Mouse (Mus musculus): ENCODE measurements around the gene Lhfpl3. TPM values are rescaled to one million over a fixed set of nuclear protein-coding genes. Genes with fewer than 3 reads are reported as not detected.

The Lhfpl3 gene
- 22.4 and 23.7 TPM in 2 replicates for polyA plus RNA-seq (2012; rRNA removed)

GRCm38 (mm10) chr5:22745885-22746532 lies at the start of gene Lhfpl3:
Lhfpl3 (plus strand) TSS chr5:22746059.

Other genes with a start within 250 kb of the Lhfpl3 start
- 6.7 TPM in 2 replicates for gene Orc5, start 195.6 kb upstream of the Lhfpl3 start, polyA plus RNA-seq (2012; rRNA removed)